Mouse (Mus musculus): ENCODE data around the gene Gm5089.

GRCm38 (mm10) chr14:122460226-122460625, 9.3 kb upstream of the Gm5089 start:
- TF ChIP-seq POLR2A (IDR thresholded peaks at IDR 0.05; ENCODE audit: borderline replicate concordance, low read depth, low read length), result no peak
- TF ChIP-seq CTCF (IDR thresholded peaks at IDR 0.05; ENCODE audit: low read depth, low read length), result no peak

Data from bone marrow macrophage, adult 2 months (primary cell).